Mouse (Mus musculus) forebrain, postnatal 0 days (tissue): ENCODE measurements at regions not wholly inside any gene's neighbourhood (a gene's known extent, or its start where the extent isn't known, plus 50 kb on each side); places are given as distances from the start of the nearest gene placed in this dataset.

Source experiments
- ATAC-seq: fragments of 200-750 bp; cut with Nextera tagmentation; 2 replicates; pipeline ENCODE4 v1.8.0; 2017; ENCODE audit warnings: mild to moderate bottlenecking, moderate library complexity
- DNase-seq: peaks from one replicate; pipeline ENCODE4 v3.0.0-alpha.2; 2015
- H3K27ac ChIP-seq: fragments of 300-500 bp; sonication (generic); 2 replicates; pipeline ENCODE4 v1.5.1; 2014; ENCODE audit warnings: low read depth, mild to moderate bottlenecking, antibody characterized with exemption, low read length, moderate library complexity, mixed read lengths
- H3K27me3 ChIP-seq: fragments of 300-500 bp; sonication (generic); 2 replicates; pipeline ENCODE4 v1.6.1; 2014; ENCODE audit warnings: mild to moderate bottlenecking, low read length, mixed read lengths; ENCODE audit not compliant: insufficient read depth
- H3K36me3 ChIP-seq: fragments of 300-500 bp; sonication (generic); 2 replicates; pipeline ENCODE4 v1.6.1; 2014; ENCODE audit warnings: mild to moderate bottlenecking, moderate library complexity; ENCODE audit not compliant: insufficient read depth
- H3K4me1 ChIP-seq: fragments of 300-500 bp; sonication (generic); 2 replicates; pipeline ENCODE4 v1.6.1; 2014; ENCODE audit warnings: antibody characterized with exemption; ENCODE audit not compliant: insufficient read depth
- H3K4me2 ChIP-seq: fragments of 300-500 bp; sonication (generic); 2 replicates; pipeline ENCODE4 v1.6.1; 2014; ENCODE audit warnings: low read depth, mild to moderate bottlenecking, moderate library complexity
- H3K4me3 ChIP-seq: fragments of 300-500 bp; sonication (generic); 2 replicates; pipeline ENCODE4 v1.5.1; 2014; ENCODE audit warnings: low read depth, low read length, mixed read lengths
- H3K9ac ChIP-seq: fragments of 300-500 bp; sonication (generic); 2 replicates; pipeline ENCODE4 v1.6.1; 2014; ENCODE audit warnings: mild to moderate bottlenecking
- H3K9me3 ChIP-seq: fragments of 300-500 bp; sonication (generic); 2 replicates; pipeline ENCODE4 v1.6.1; 2016; ENCODE audit warnings: low read length
- CTCF ChIP-seq: sonication (generic); IDR thresholded peaks from 2 replicates; pipeline ENCODE4 v1.5.1; 2016; ENCODE audit warnings: antibody characterized with exemption, control low read depth, low read depth
- WGBS: fragments of 180-500 bp; shearing (Covaris S2); extraction: QIAGEN DNeasy Blood & Tissue Kit; methylation state at CpG from one replicate; pipeline ENCODE4 v1.1.7; 2014; 5-methylcytosine and 5-hydroxymethylcytosine counted together

DNA sequence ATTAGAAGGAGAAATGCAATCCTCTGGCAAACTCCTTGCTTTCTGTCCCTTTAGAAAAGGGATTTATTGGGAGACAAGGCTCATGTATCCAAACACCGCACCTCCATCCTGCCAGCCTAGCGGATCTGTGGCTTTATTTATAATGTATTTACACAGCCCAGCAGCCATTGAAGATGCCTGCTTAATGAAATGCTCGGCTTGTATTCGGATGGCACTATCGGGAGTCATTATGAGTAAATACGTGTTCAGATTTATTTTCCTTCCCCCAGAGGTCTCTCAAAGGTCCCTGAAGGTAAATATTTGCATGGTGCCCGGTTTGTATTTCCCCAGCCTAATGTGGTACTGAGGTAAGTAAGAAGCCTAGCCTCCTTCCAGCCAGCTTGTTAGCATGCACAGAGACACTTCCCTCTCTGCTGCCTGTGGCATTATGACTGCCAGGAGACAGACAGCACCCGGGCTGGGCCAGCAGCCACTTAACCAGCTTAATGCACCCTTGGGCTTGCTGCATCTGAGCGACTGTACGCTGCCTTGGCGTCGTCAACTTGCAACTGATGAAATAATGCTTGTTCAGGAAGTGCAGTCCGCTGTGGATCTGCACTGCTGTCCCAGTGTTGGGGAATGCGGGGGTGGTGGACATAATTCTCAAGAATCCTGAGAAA, 80.7 kb upstream of the Dlx2 start:
- Histone ChIP-seq H3K4me3 (no peak overlapping the region), H3K4me2 (peak overlapping the region; percentile 23), H3K36me3 (no peaks in the 10 kb centered on the region), H3K4me1 (peaks cover 20% of the 10 kb centered on the region), H3K9ac (0 out of 2 replicates have a peak overlapping the region, but pooled peaks have one; percentile 2), H3K9me3 (no peaks in the 10 kb centered on the region), H3K27me3 (no peaks in the 10 kb centered on the region), H3K27ac (peak overlapping the region; percentile 47)
- ATAC-seq: peak; percentile 44; the same call in 1 of the 2 replicates
- WGBS: 16% methylated on average over 14 of the region's 14 CpGs
- no peak for TF ChIP-seq CTCF
- peak; percentile 57 for DNase-seq

DNA sequence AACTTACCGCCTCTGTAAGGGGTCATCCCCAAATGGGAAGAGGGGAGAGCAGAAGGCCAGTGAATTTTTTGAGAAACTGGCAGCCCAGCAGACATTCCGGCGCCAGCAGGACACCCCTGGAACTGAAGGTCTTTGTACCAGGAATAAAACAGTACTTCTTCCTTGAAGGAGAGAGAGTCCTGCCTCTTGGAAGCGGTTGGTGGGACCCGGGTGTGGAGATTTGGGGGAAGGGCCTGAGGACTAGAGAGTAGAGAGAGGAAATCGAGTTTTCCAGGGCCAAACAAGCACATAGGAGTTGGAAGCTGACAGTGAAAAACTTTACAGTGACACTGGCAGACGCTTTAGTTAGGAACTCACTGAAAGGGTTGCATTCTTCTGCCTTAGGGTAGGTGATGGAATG, 82.3 kb upstream of the Dlx2 start:
- peak; percentile 9; the same call in 1 of the 2 replicates for ATAC-seq
- Histone ChIP-seq H3K4me2 (peak overlapping the region; percentile 79), H3K36me3 (no peaks in the 10 kb centered on the region), H3K27ac (peak overlapping the region; percentile 67), H3K4me1 (peaks cover 20% of the 10 kb centered on the region), H3K27me3 (no peaks in the 10 kb centered on the region), H3K9ac (peak overlapping the region; percentile 59; the same call in 1 of the 2 replicates), H3K4me3 (peak overlapping the region; percentile 42), H3K9me3 (no peaks in the 10 kb centered on the region)
- no peak for DNase-seq
- 15% methylated on average over 7 of the region's 7 CpGs for WGBS
- TF ChIP-seq CTCF: no peak

DNA sequence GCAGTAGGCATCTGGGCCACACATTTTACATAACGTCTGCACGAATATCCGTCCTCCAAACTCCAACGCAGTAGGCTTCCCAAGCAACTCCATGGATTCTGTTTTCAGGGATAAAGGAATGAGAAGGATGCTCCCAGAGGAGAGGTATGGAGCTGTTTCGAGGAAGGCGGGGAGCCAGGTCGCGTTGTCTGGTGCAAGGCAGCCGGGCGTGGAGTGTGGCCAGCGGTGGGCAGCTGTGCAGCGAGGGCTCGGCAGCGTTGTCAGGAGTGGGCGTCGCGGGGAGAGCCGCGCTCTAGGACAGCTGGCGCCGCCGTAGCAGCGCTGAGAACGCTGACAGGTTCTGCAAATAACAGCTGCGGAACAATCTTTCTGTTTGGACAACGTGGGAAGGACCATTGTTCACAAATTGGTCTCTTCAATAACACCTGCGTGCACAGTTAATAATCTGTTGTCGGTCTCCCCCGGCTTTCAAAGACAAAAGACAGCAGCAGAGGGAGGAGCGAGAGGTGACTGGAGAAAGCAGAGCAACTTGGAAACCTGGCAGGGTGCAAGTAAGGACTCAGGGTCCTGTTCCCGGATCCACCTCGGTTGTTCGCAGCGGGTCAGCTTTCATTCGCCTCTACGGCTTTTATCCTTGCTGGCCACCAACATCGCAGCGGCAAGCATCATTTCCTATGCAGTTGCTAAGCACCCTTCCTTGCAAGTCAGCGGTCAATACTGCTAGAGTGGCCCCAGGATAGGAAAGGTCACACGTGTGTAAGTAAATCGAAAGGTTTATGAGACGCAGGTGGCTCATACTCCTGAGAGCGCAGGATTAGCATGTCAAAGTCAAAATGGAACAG, 83.0 kb upstream of the Dlx2 start:
- Histone ChIP-seq H3K27me3 (no peaks in the 10 kb centered on the region), H3K4me3 (peak overlapping the region; percentile 42), H3K9me3 (no peaks in the 10 kb centered on the region), H3K27ac (peak overlapping the region; percentile 67), H3K4me2 (peak overlapping the region; percentile 79), H3K36me3 (no peaks in the 10 kb centered on the region), H3K9ac (peak overlapping the region; percentile 59), H3K4me1 (peaks cover 20% of the 10 kb centered on the region)
- DNase-seq: peak; percentile 76
- under 1% methylated on average over 43 of the region's 43 CpGs for WGBS
- TF ChIP-seq CTCF: no peak
- peak; percentile 61 for ATAC-seq

DNA sequence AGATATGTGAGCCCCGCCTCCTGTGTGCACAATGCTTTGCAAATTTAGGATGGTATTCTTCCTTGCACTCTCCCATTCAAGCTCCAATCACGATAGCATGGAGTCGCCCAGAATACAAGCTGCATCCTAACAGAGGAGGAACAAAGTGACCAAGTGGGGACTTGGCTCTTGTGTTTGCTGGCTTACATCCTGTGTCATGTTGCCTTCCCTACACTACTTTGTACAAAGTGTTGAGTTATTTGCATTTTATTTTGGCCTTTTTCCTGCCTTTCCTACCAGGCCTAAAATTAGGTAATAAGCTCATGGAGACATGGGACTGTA, 83.5 kb upstream of the Dlx2 start:
- peak; percentile 69 for DNase-seq

DNA sequence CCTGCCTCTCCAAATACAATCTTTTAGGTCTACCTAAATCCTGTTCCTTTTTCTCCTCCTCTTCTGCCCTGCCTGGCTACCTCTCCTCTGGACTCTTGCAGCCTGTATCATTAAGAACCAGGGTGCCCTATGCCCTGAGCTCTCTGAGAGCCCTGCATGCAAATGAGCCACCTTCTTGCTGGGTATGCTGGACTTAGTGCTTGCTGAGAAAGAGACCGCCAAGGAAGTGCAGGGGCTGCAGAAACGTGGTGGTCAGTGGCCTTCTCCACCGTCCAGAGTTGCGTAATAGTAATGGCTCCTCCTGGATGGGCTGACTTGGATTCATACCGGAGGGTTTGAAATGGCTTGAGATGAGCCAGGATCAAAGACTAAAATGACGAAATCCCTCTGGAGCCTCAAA, 86.9 kb upstream of the Dlx2 start:
- ATAC-seq: no peak
- H3K9me3 ChIP-seq: no peaks in the 10 kb centered on the region
- no peak overlapping the region for H3K4me3 ChIP-seq
- H3K9ac ChIP-seq: no peak overlapping the region
- no peaks in the 10 kb centered on the region for H3K36me3 ChIP-seq
- peaks cover 12% of the 10 kb centered on the region; the same call in 1 of the 2 replicates for H3K4me1 ChIP-seq
- no peak overlapping the region for H3K27ac ChIP-seq
- no peak for DNase-seq
- no peak overlapping the region for H3K4me2 ChIP-seq
- no peak for TF ChIP-seq CTCF
- no peaks in the 10 kb centered on the region for H3K27me3 ChIP-seq
- WGBS: 76% methylated on average over 6 of the region's 6 CpGs

More for the DNA sequence above, 83.5 kb upstream of the Dlx2 start:
- H3K4me1 ChIP-seq: peaks cover 20% of the 10 kb centered on the region
- no peaks in the 10 kb centered on the region for H3K36me3 ChIP-seq
- no peak for TF ChIP-seq CTCF
- H3K27ac ChIP-seq: peak overlapping the region; percentile 67
- peak overlapping the region; percentile 59 for H3K9ac ChIP-seq
- H3K27me3 ChIP-seq: no peaks in the 10 kb centered on the region
- WGBS: 2% methylated on average over 3 of the region's 3 CpGs
- peak overlapping the region; percentile 42 for H3K4me3 ChIP-seq
- ATAC-seq: peak; percentile 49
- no peaks in the 10 kb centered on the region for H3K9me3 ChIP-seq
- H3K4me2 ChIP-seq: peak overlapping the region; percentile 79

DNA sequence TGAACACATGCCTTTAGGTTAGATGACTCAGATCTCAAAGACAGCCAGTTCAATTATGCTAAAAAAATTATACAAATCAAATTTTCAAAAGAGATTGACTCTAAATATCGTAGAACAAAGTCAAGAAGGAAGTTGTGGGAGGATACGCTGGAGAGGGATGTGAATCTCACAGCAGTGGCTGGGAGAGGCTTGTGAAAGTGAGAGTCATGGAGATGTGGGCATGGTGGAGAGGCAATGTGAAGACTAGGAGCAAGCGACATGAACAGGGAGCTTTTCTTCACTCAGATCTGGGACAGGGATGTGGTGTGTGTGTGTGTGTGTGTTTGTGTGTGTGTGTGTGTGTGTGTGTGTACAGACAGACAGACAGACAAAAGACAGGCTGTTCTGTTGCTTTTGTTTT, 87.9 kb upstream of the Dlx2 start:
- Histone ChIP-seq H3K36me3 (no peaks in the 10 kb centered on the region), H3K27ac (no peak overlapping the region), H3K4me2 (no peak overlapping the region), H3K9me3 (no peaks in the 10 kb centered on the region), H3K4me1 (0 out of 2 replicates have a peak, but pooled peaks cover 5% of the 10 kb centered on the region), H3K9ac (no peak overlapping the region), H3K27me3 (no peaks in the 10 kb centered on the region), H3K4me3 (no peak overlapping the region)
- ATAC-seq: no peak
- TF ChIP-seq CTCF: no peak
- WGBS: 80% methylated on average over 3 of the region's 3 CpGs
- DNase-seq: no peak

DNA sequence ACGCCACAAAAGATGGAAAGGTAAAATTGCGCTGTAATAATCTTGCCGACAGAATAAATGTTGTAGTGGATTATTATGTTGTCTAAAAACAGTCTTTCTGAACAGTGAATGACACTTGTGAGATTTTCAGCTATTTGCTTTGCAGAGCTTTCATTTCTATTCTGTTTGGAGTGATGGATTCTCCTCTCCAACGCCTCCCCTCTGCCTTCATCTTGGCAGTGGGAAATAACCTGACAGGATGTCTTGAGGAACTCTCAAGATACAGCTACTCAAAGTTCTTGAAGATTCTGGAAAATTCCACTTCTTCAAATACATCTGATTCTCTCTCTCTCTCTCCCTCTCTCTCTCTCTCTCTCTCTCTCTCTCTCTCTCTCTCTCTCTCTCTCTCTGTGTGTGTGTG, 89.6 kb upstream of the Dlx2 start:
- peak; percentile 24 for DNase-seq
- no peak overlapping the region for H3K9ac ChIP-seq
- H3K27me3 ChIP-seq: no peaks in the 10 kb centered on the region
- WGBS: 71% methylated on average over 4 of the region's 4 CpGs
- H3K9me3 ChIP-seq: no peaks in the 10 kb centered on the region
- H3K36me3 ChIP-seq: no peaks in the 10 kb centered on the region
- H3K4me1 ChIP-seq: no peaks in the 10 kb centered on the region
- TF ChIP-seq CTCF: no peak
- no peak overlapping the region for H3K27ac ChIP-seq
- no peak overlapping the region for H3K4me3 ChIP-seq
- H3K4me2 ChIP-seq: no peak overlapping the region
- ATAC-seq: peak; percentile 89
